In genomic region chr11:74821463-74821862, GRCm38 (mm10) we compare ENCODE assay signal across 11 mouse cellular contexts. TPM values are rescaled to one million over a fixed set of nuclear protein-coding genes. Genes with fewer than 3 reads are reported as not detected.
DNase-seq lines count a peak whose midpoint lies in the region; ATAC-seq and TF ChIP-seq lines count a peak whose summit lies in the region.
"Had no signal": no experiment of that assay in that cellular context is flagged by ENCODE, and none has a peak within 500 bp of the region (broad histone marks: within the 10 kb centered on the region; RNA-seq: fewer than 3 reads in every experiment).

No protein-coding gene starts in this region.

- TF ChIP-seq RAD21 in CH12.LX (IDR thresholded peaks at IDR 0.05; ENCODE audit: low read depth, low read length), result peak; percentile 59

- ATAC-seq in kidney, embryonic 15.5 days (replicated peaks; ENCODE audit: low FRiP score), result no peak

- no peak overlapping the region for H3K4me3 ChIP-seq in kidney, embryonic 15.5 days (replicated peaks)
- H3K4me3 ChIP-seq in CH12.LX (replicated peaks in 1 of 3; ENCODE audit: low read depth in 2 of 3, low read length in 2 of 3, poor library complexity in 1 of 3), result no peak overlapping the region
- H3K4me3 ChIP-seq: midbrain, embryonic 12.5 days had no signal

- peaks cover 7% of the 10 kb centered on the region for H3K4me1 ChIP-seq in kidney, embryonic 15.5 days
- peaks cover 4 to 20% of the 10 kb centered on the region in 2 experiments; a peak in 3 of 4 replicates for H3K4me1 ChIP-seq in CH12.LX (ENCODE audit: control insufficient read depth in 1 of 2, insufficient read depth in 2 of 2)
- H3K4me1 ChIP-seq: midbrain, embryonic 12.5 days had no signal

- H3K36me3 ChIP-seq in kidney, embryonic 15.5 days, result peaks cover 51% of the 10 kb centered on the region
- H3K36me3 ChIP-seq in CH12.LX (replicated peaks in 1 of 2; ENCODE audit: control insufficient read depth in 1 of 2, insufficient read depth in 1 of 2, low read length in 1 of 2), result peaks cover 43 to 92% of the 10 kb centered on the region in 2 experiments

- H3K79me2 ChIP-seq in CH12.LX (replicated peaks; ENCODE audit: control insufficient read depth, extremely low read depth, insufficient read depth, poor library complexity, severe bottlenecking), result no peaks in the 10 kb centered on the region

- no peak overlapping the region for H3K9ac ChIP-seq in kidney, embryonic 15.5 days
- no peak overlapping the region for H3K9ac ChIP-seq in CH12.LX (ENCODE audit: insufficient read depth, low read depth)
- H3K9ac ChIP-seq: midbrain, embryonic 12.5 days had no signal

- TF ChIP-seq EP300 in CH12.LX (IDR thresholded peaks at IDR 0.05; ENCODE audit: low read length), result no peak

- H3K27me3 ChIP-seq in kidney, embryonic 15.5 days, result no peaks in the 10 kb centered on the region
- no peaks in the 10 kb centered on the region for H3K27me3 ChIP-seq in CH12.LX (replicated peaks)
- H3K27me3 ChIP-seq: midbrain, embryonic 12.5 days had no signal

- in situ Hi-C loops in CH12.LX (cut with MboI; ENCODE audit: low pct_ligation_motif_present, low pct_unique_long_range_greater_than_20kb, low sequenced_read_pairs), result no loop called here

- dilution Hi-C loops in CH12.LX (cut with MboI; ENCODE audit: extremely low pct_ligation_motif_present, extremely low pct_unique_long_range_greater_than_20kb, low sequenced_read_pairs), result no loop called here

- no peak overlapping the region for H3K27ac ChIP-seq in kidney, embryonic 15.5 days
- H3K27ac ChIP-seq in CH12.LX (ENCODE audit: insufficient read depth, low read depth), result no peak overlapping the region
- H3K27ac ChIP-seq: midbrain, embryonic 12.5 days had no signal

- H3K9me3 ChIP-seq in kidney, embryonic 15.5 days (replicated peaks), result no peaks in the 10 kb centered on the region
- no peaks in the 10 kb centered on the region for H3K9me3 ChIP-seq in CH12.LX (replicated peaks; ENCODE audit: low read length)
- H3K9me3 ChIP-seq: midbrain, embryonic 12.5 days had no signal

- H3K4me2 ChIP-seq in kidney, embryonic 15.5 days, result no peak overlapping the region
- H3K4me2 ChIP-seq in CH12.LX (ENCODE audit: insufficient read depth, low read depth, poor library complexity, severe bottlenecking), result no peak overlapping the region
- H3K4me2 ChIP-seq: midbrain, embryonic 12.5 days had no signal

- DNase-seq in adrenal gland, postnatal 14 days, result peak; percentile 51
- DNase-seq in adrenal gland, adult 8-10 months, result no peak
- DNase-seq in kidney, adult 8-10 months, result peak; percentile 42 to 58
- no peak for DNase-seq in CH12.LX (ENCODE audit: extremely low read depth)
- peak; percentile 64 for DNase-seq in kidney, postnatal 14 days
- no peak for DNase-seq in spleen, adult 12 weeks (ENCODE audit: low spot score)
- DNase-seq in natural killer cell, adult 2 months (ENCODE audit: low spot score in 2 of 2), result no peak
- DNase-seq: cerebellum, adult 9-11 months; heart, adult 18-20 months had no signal

- peak; percentile 13 to 64; a peak in 3 of 4 replicates for TF ChIP-seq CTCF in CH12.LX (conservative IDR thresholded peaks at IDR 0.05 in 1 of 2, IDR thresholded peaks at IDR 0.05 in 1 of 2; ENCODE audit: low read depth in 2 of 2, low read length in 2 of 2)

- no peak for TF ChIP-seq POLR2A in CH12.LX (IDR thresholded peaks at IDR 0.05; ENCODE audit: low read depth, low read length)

- 19% methylated on average over 1 of the region's 1 CpGs for WGBS in kidney, embryonic 15.5 days

TF ChIP-seq in CH12.LX, 34 proteins besides CTCF, POLR2A, EP300 and RAD21:
- no peak for TF ChIP-seq ZMIZ1 (IDR thresholded peaks at IDR 0.05; ENCODE audit: low read depth, low read length)
- no peak for TF ChIP-seq UBTF (IDR thresholded peaks at IDR 0.05; ENCODE audit: low read depth, low read length)
- peak; percentile 66 for TF ChIP-seq SMC3 (IDR thresholded peaks at IDR 0.05; ENCODE audit: low read depth, low read length)

RNA-seq across cellular contexts. Expression of gene Mnt, which starts 9.3 kb away (rescaled TPM):
- total RNA-seq in adrenal gland, postnatal 14 days (2021), result 22.8 and 29.9 TPM in 2 replicates
- total RNA-seq in adrenal gland, adult 8-10 months (2022), result 10 to 100 TPM; 24.4 to 36.0 (median 27.1) TPM
- 5.0 and 5.7 TPM in 2 replicates for polyA plus RNA-seq in kidney, embryonic 15.5 days (2015; fragmentation: Nextera tagmentation; extraction: Ambion mirVana)
- 3.6 and 4.7 TPM in 2 replicates for total RNA-seq in CH12.LX (2012; rRNA removed)
- 1.4 and 1.6 TPM in 2 replicates for total RNA-seq in CH12.LX (2014; rRNA removed)
- 29.0 and 30.6 TPM in 2 replicates for polyA plus RNA-seq in CH12.LX (2012; ENCODE audit: insufficient read length, low read depth)

RNA-seq across cellular contexts. Expression of gene Mettl16, which starts 50.8 kb away (rescaled TPM):
- total RNA-seq in adrenal gland, postnatal 14 days (2021), result 24.1 and 29.2 TPM in 2 replicates
- 10 to 100 TPM; 31.9 to 36.6 (median 33.9) TPM for total RNA-seq in adrenal gland, adult 8-10 months (2022)
- polyA plus RNA-seq in kidney, embryonic 15.5 days (2015; fragmentation: Nextera tagmentation; extraction: Ambion mirVana), result 54.8 and 55.4 TPM in 2 replicates
- total RNA-seq in CH12.LX (2012; rRNA removed) (79.3 and 100 TPM in 2 replicates), CH12.LX (2014; rRNA removed) (80.0 and 90.7 TPM in 2 replicates)
- polyA plus RNA-seq in CH12.LX (2012; ENCODE audit: insufficient read length, low read depth), result 111 and 119 TPM in 2 replicates

Comparison
In these comparisons a context has a peak if more than half of its experiments do, and no peak if none do; other contexts are left out.
1. DNase-seq: peak in adrenal gland, postnatal 14 days (single experiment), kidney, adult 8-10 months (2 of 2) and kidney, postnatal 14 days (single experiment); none in adrenal gland, adult 8-10 months (single experiment), CH12.LX (single experiment), spleen, adult 12 weeks (single experiment) and natural killer cell, adult 2 months (0 of 2).